Mouse (Mus musculus): ENCODE measurements at regions not wholly inside any gene's neighbourhood (a gene's known extent, or its start where the extent isn't known, plus 50 kb on each side); places are given as distances from the start of the nearest gene placed in this dataset.

DNA sequence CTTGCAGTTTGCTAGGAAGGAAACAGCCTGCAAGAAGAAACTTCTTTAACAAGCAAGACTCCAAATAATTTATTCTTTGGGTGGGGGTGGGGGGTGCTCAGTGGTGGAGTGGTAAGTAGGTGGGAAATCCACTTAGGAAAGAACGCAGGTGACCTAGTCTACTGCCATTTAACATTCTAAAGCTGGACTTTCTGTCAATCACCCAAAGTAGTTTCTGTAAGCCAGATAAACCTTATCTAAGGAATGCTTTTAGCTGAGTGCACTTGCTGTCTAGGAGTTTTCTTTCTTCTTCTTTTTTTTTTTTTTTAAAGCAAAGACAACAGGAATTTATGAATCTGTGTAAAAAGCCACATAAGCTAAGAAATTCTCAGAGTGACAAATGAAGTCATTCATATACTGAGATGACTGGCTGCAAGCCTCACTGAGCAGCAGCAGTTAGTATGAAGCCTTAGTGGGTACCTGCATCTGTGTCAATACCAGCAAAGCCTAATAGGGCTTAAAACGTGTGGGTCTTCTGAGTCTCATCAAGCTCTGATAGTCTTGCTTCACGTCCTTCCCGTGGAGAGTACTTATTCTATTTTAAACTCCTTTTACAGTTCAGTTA, 210.0 kb upstream of the 4933412E24Rik start:
- Histone ChIP-seq H3K4me3 (ENCODE audit: control insufficient read depth in 1 of 2, insufficient read depth in 1 of 2, low read depth in 2 of 2, low read length in 2 of 2) (no peak overlapping the region), H3K79me2 (ENCODE audit: control insufficient read depth, insufficient read depth, low read length, poor library complexity) (no peaks in the 10 kb centered on the region), H3K9ac (ENCODE audit: control insufficient read depth, low read depth, low read length, poor library complexity, severe bottlenecking) (no peak overlapping the region), H3K9me3 (replicated peaks; ENCODE audit: insufficient read depth, low read length) (no peaks in the 10 kb centered on the region), H3K27me3 (ENCODE audit: control insufficient read depth in 1 of 2, insufficient read depth in 2 of 2, low read length in 2 of 2) (no peaks in the 10 kb centered on the region), H3K36me3 (ENCODE audit: control insufficient read depth in 1 of 2, insufficient read depth in 2 of 2, low read length in 2 of 2) (no peaks in the 10 kb centered on the region), H3K4me1 (ENCODE audit: control insufficient read depth in 1 of 2, insufficient read depth in 2 of 2, low read length in 2 of 2) (no peaks in the 10 kb centered on the region), H3K27ac (ENCODE audit: control insufficient read depth, low read depth, low read length) (no peak overlapping the region)
- TF ChIP-seq SMC3 (IDR thresholded peaks at IDR 0.05; ENCODE audit: low read depth, low read length) (no peak), NRF1 (IDR thresholded peaks at IDR 0.05; ENCODE audit: insufficient read depth, low read depth, low read length, poor library complexity, severe bottlenecking) (no peak), ZNF384 (IDR thresholded peaks at IDR 0.05; ENCODE audit: low read depth, low read length) (no peak), HCFC1 (IDR thresholded peaks at IDR 0.05; ENCODE audit: low read depth, low read length) (no peak), CTCF (IDR thresholded peaks at IDR 0.05 in 2 of 3, conservative IDR thresholded peaks at IDR 0.05 in 1 of 3; ENCODE audit: control insufficient read depth in 1 of 3, insufficient read depth in 1 of 3, low read depth in 2 of 3, low read length in 3 of 3, poor library complexity in 1 of 3, severe bottlenecking in 1 of 3) (no peak)
- no peak for DNase-seq (ENCODE audit: low read depth, low spot score)

DNA sequence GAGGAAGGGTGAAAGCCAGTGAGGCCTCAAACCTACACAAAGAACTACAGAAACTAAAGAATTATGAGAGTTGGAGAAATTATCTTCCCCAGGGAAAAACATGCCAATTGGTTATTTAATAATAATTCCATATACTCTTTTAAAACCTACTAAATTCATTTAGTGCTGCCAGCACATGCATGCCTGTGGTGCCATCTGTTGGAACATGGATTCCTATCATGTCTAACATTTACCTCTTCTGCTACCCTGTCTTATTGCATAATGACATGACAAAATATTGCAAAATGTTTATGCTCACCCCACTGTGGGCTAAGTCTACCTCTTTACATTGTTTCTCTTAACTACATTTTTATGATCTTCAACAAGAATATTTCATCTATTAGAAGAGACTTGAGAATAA, 178.7 kb upstream of the 4933412E24Rik start:
- Histone ChIP-seq H3K4me3 (ENCODE audit: control insufficient read depth in 1 of 2, insufficient read depth in 1 of 2, low read depth in 2 of 2, low read length in 2 of 2) (no peak overlapping the region), H3K36me3 (ENCODE audit: control insufficient read depth in 1 of 2, insufficient read depth in 2 of 2, low read length in 2 of 2) (no peaks in the 10 kb centered on the region), H3K9me3 (replicated peaks; ENCODE audit: insufficient read depth, low read length) (no peaks in the 10 kb centered on the region), H3K27ac (ENCODE audit: control insufficient read depth, low read depth, low read length) (no peak overlapping the region), H3K9ac (ENCODE audit: control insufficient read depth, low read depth, low read length, poor library complexity, severe bottlenecking) (no peak overlapping the region), H3K4me1 (ENCODE audit: control insufficient read depth in 1 of 2, insufficient read depth in 2 of 2, low read length in 2 of 2) (no peaks in the 10 kb centered on the region), H3K79me2 (ENCODE audit: control insufficient read depth, insufficient read depth, low read length, poor library complexity) (no peaks in the 10 kb centered on the region), H3K27me3 (ENCODE audit: control insufficient read depth in 1 of 2, insufficient read depth in 2 of 2, low read length in 2 of 2) (no peaks in the 10 kb centered on the region)
- TF ChIP-seq JUND (IDR thresholded peaks at IDR 0.05; ENCODE audit: low read depth, low read length) = no peak
- no peak for DNase-seq (ENCODE audit: low read depth, low spot score)

GRCm38 (mm10) chr15:60193157-60193556, 176.7 kb upstream of the 4933412E24Rik start:
- no peak overlapping the region for H3K27ac ChIP-seq (ENCODE audit: control insufficient read depth, low read depth, low read length)
- no peak overlapping the region for H3K9ac ChIP-seq (ENCODE audit: control insufficient read depth, low read depth, low read length, poor library complexity, severe bottlenecking)
- H3K4me1 ChIP-seq (ENCODE audit: control insufficient read depth in 1 of 2, insufficient read depth in 2 of 2, low read length in 2 of 2) = no peaks in the 10 kb centered on the region
- H3K79me2 ChIP-seq (ENCODE audit: control insufficient read depth, insufficient read depth, low read length, poor library complexity) = no peaks in the 10 kb centered on the region
- no peak for TF ChIP-seq MAFK (IDR thresholded peaks at IDR 0.05; ENCODE audit: borderline replicate concordance, low read depth, low read length)
- TF ChIP-seq MYB (IDR thresholded peaks at IDR 0.05; ENCODE audit: low read depth, low read length) = no peak
- no peak for TF ChIP-seq CTCF (IDR thresholded peaks at IDR 0.05 in 2 of 3, conservative IDR thresholded peaks at IDR 0.05 in 1 of 3; ENCODE audit: control insufficient read depth in 1 of 3, insufficient read depth in 1 of 3, low read depth in 2 of 3, low read length in 3 of 3, poor library complexity in 1 of 3, severe bottlenecking in 1 of 3)
- no peak for TF ChIP-seq CHD1 (IDR thresholded peaks at IDR 0.05; ENCODE audit: low read depth, low read length)
- TF ChIP-seq GABPA (IDR thresholded peaks at IDR 0.05; ENCODE audit: low read depth, low read length) = no peak
- H3K36me3 ChIP-seq (ENCODE audit: control insufficient read depth in 1 of 2, insufficient read depth in 2 of 2, low read length in 2 of 2) = no peaks in the 10 kb centered on the region
- no peak for DNase-seq (ENCODE audit: low read depth, low spot score)
- H3K9me3 ChIP-seq (replicated peaks; ENCODE audit: insufficient read depth, low read length) = no peaks in the 10 kb centered on the region
- H3K27me3 ChIP-seq (ENCODE audit: control insufficient read depth in 1 of 2, insufficient read depth in 2 of 2, low read length in 2 of 2) = no peaks in the 10 kb centered on the region
- H3K4me3 ChIP-seq (ENCODE audit: control insufficient read depth in 1 of 2, insufficient read depth in 1 of 2, low read depth in 2 of 2, low read length in 2 of 2) = no peak overlapping the region

Measured in MEL (cell line).